Mouse (Mus musculus): Measurements from ENCODE around the gene Pcp2.

- no peak for TF ChIP-seq POLR2A (IDR thresholded peaks at IDR 0.05; ENCODE audit: control insufficient read depth, low read depth, low read length)
- no peak for TF ChIP-seq CTCF (IDR thresholded peaks at IDR 0.05; ENCODE audit: control insufficient read depth, insufficient read depth, insufficient replicate concordance, low read depth, low read length)
Observed at GRCm38 (mm10) chr8:3631478-3631875, 6.1 kb upstream of the Pcp2 start.

Measured in testis, adult 2 months (tissue).